Mouse (Mus musculus) forebrain, embryonic 16.5 days (tissue): ENCODE data around the gene Mamld1. TPM values are rescaled to one million over a fixed set of nuclear protein-coding genes. Genes with fewer than 3 reads are reported as not detected.
"Not testable (repeated sequence)": the region's sequence is repeated elsewhere in the genome, so short reads cannot be mapped to it uniquely, and the experiment has no call there.

Experiments used
- ATAC-seq: fragments of 200-750 bp; cut with Nextera tagmentation; 2 replicates; pipeline ENCODE4 v1.8.0; 2017; ENCODE audit warnings: mild to moderate bottlenecking, moderate library complexity
- H3K27ac ChIP-seq: fragments of 300-500 bp; sonication (generic); 2 replicates; pipeline ENCODE4 v1.5.1; 2014; ENCODE audit warnings: low read length, control low read depth
- H3K27me3 ChIP-seq: fragments of 300-500 bp; sonication (generic); replicated peaks from 2 replicates; pipeline ENCODE4 v1.6.1; 2014; ENCODE audit warnings: low read length; ENCODE audit not compliant: control insufficient read depth, insufficient read depth
- H3K36me3 ChIP-seq: fragments of 300-500 bp; sonication (generic); 2 replicates; pipeline ENCODE4 v1.6.1; 2014; ENCODE audit not compliant: control insufficient read depth, insufficient read depth
- H3K4me1 ChIP-seq: fragments of 300-500 bp; sonication (generic); replicated peaks from 2 replicates; pipeline ENCODE4 v1.6.1; 2014; ENCODE audit warnings: low read length; ENCODE audit not compliant: control insufficient read depth, insufficient read depth
- H3K4me2 ChIP-seq: fragments of 300-500 bp; sonication (generic); 2 replicates; pipeline ENCODE4 v1.6.1; 2014; ENCODE audit warnings: mild to moderate bottlenecking, low read length, control low read depth
- H3K4me3 ChIP-seq: fragments of 300-500 bp; sonication (generic); replicated peaks from 2 replicates; pipeline ENCODE4 v1.5.1; 2014; ENCODE audit warnings: mild to moderate bottlenecking, low read length, control low read depth
- H3K9ac ChIP-seq: fragments of 300-500 bp; sonication (generic); replicated peaks from 2 replicates; pipeline ENCODE4 v1.6.1; 2014; ENCODE audit warnings: low read depth, low read length, control low read depth
- H3K9me3 ChIP-seq: fragments of 300-500 bp; sonication (generic); 2 replicates; pipeline ENCODE4 v1.6.1; 2016; ENCODE audit warnings: low read length; ENCODE audit not compliant: control insufficient read depth
- WGBS: fragments of 180-500 bp; shearing (Covaris S2); extraction: QIAGEN DNeasy Blood & Tissue Kit; methylation state at CpG from one replicate; pipeline ENCODE4 v1.1.7; 2014; 5-methylcytosine and 5-hydroxymethylcytosine counted together
- polyA plus RNA-seq: library from polyadenylated mRNA; unstranded; fragments of >200 nt; fragmentation: Nextera tagmentation; extraction: Ambion mirVana; gene quantifications from 2 replicates; pipeline ENCODE4 v1.2.1, GENCODE M21; 2015

Gene Mamld1
- polyA plus RNA-seq: 4.5 and 5.4 TPM in 2 replicates

DNA sequence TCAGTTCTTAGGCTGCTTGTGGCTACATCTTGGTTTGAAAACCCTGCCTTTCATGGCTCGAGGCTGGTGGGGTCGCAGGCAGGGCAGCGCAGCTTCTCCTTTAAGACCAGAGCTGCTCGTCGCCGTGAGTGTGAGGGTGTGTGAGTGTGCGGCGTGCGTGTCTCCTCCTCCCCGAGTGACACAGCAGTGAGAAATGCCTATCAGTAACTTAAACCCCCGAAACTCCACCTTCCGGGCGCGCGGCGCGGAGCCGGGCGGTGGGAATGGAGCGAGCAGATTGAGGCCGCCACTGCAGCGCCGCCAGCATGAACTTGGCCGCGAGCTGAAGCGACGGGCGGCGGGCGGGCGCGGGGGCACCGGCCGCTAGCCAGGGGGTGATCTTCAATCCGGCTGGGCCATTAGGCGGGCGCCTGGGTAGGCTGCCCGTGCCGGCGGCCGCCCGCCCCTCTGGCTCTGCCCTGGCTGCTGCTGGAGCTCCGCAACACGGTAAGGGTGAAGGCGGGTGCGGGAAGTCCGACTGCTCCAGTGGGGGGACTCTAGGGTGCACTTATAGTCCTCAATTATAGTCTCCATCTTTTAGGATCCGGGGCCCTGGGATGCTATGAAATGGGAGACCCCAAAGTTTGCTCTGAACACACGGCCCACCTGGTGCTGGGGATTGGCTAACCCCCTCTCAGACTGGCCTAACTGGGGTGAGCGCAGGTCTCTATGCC is at the start of gene Mamld1:
Mamld1 (plus strand) TSS at position 393 of the 713 bp plus-strand sequence.
- 0 out of 2 replicates have a peak, but pooled peaks cover 4% of the 10 kb centered on the region for H3K4me1 ChIP-seq
- H3K4me2 ChIP-seq: peak within 1 kb of the TSS; percentile 61
- no peaks in the 10 kb centered on the region for H3K27me3 ChIP-seq
- H3K4me3 ChIP-seq: peak within 1 kb of the TSS; percentile 56
- WGBS: 12% methylated on average over 48 of the region's 50 CpGs
- peak; percentile 79 for ATAC-seq
- no peaks in the 10 kb centered on the region for H3K36me3 ChIP-seq
- H3K27ac ChIP-seq: peak within 1 kb of the TSS; percentile 84
- H3K9ac ChIP-seq: peak within 1 kb of the TSS; percentile 68
- H3K9me3 ChIP-seq: no peaks in the 10 kb centered on the region

DNA sequence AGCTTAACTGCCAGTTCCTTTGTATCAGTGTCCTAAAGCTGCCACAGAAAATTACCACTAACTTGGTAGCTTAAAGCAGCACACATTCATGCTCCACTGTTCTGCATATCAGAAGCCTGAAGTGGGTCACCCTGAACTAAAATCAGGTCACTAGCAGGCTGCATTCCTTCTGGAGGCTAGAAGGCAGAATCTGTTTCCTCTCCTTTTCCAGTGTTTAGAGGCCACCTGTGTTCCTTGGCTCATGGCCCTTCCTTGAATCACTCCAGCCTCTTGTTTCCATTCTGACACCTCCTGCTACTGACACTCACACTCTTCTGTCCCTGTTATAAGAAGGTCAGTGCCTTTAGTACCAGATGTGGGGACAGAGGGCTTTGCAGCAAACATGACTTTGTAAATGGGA is 25.3 kb upstream of the Mamld1 start:
- Histone ChIP-seq H3K4me1 (no peaks in the 10 kb centered on the region), H3K9me3 (no peaks in the 10 kb centered on the region), H3K27me3 (no peaks in the 10 kb centered on the region), H3K27ac (no peak overlapping the region), H3K9ac (no peak overlapping the region), H3K36me3 (no peaks in the 10 kb centered on the region), H3K4me2 (no peak overlapping the region), H3K4me3 (no peak overlapping the region)
- no peak for ATAC-seq

DNA sequence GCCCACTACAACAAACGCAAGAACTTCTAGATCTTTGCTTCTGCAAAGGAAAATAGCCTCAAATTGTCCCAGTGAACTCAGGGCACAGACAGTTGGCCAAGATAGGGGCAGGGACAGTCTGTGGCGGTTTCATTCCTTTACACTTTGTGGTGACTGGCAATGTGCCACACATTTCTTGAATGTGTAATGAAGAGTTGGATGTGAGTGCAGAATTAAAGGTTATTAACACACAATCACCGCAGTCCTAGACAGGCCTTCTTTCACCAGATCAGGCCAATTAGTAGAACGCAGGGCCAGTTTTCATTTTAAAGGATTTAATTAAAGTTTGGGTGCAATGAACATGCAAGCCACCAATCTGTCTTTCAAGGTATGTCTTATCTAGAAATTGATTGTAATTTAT is 22.0 kb upstream of the Mamld1 start:
- no peak overlapping the region for H3K4me3 ChIP-seq
- ATAC-seq: no peak
- WGBS: 37% methylated on average over 4 of the region's 4 CpGs

DNA sequence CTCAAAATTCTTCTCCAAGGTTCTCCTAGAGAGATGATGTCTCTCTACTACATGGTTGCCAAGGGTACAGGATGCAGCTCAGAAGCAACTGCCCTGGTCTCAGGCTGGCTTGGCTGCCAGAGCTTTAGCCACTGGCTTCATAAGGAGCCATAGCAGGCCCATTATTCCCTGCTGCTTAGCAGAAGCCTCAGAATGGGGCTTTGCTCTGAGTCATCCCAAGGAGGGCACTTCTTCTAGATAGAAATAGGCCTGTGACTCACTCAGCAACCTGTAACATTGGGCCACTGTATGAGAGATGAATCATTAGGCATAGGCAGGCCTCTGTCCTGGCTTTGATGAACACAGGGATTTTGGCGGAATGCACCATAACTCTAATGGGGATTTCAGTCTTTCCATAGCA is 21.1 kb upstream of the Mamld1 start:
- not testable (repeated sequence) for H3K9ac ChIP-seq, H3K4me2 ChIP-seq, H3K27ac ChIP-seq, H3K27me3 ChIP-seq, ATAC-seq, H3K4me1 ChIP-seq, H3K9me3 ChIP-seq, H3K4me3 ChIP-seq, H3K36me3 ChIP-seq
- WGBS: 89% methylated on average over 1 of the region's 1 CpGs

More for the DNA sequence above, 22.0 kb upstream of the Mamld1 start:
- no peak overlapping the region for H3K27ac ChIP-seq
- no peaks in the 10 kb centered on the region for H3K36me3 ChIP-seq
- no peaks in the 10 kb centered on the region for H3K27me3 ChIP-seq
- no peak overlapping the region for H3K9ac ChIP-seq
- no peaks in the 10 kb centered on the region for H3K9me3 ChIP-seq
- no peak overlapping the region for H3K4me2 ChIP-seq
- H3K4me1 ChIP-seq: no peaks in the 10 kb centered on the region

DNA sequence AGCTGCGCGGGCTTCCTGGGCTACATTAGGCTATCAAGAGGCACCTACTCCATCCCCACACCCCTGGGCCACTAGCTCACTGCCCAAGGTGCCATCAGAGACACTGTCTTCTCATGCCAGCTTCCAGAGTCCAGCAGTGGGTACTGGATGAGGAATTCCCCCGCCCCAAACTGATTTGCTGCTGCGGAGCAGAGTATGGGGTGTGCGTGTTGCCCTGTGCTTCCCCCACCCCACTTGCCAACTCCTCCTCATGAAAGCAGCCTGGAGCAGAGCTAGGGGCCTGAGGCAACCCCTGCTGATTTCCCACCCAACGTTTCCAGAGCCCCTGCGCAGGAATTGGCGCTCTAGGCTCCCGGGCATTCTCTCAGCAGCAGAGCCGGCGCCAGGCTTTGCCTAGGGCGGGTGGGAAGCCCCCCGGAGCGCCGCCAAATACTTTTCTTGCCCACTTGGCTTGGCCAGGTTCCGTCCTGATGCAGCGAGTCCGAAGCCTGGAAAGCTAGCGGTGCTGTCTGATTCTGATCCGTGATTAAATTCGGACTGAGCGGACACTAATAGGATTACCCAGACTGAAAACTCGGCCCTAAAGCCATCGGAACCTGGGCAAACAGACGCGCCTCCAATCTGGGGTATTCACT is 738 bp downstream of the Mamld1 start:
- no peaks in the 10 kb centered on the region for H3K36me3 ChIP-seq
- H3K4me3 ChIP-seq: peak overlapping the region; percentile 56
- H3K9ac ChIP-seq: peak overlapping the region; percentile 68
- H3K9me3 ChIP-seq: no peaks in the 10 kb centered on the region
- no peaks in the 10 kb centered on the region for H3K27me3 ChIP-seq
- H3K4me2 ChIP-seq: peak overlapping the region; percentile 61
- 0 out of 2 replicates have a peak, but pooled peaks cover 4% of the 10 kb centered on the region for H3K4me1 ChIP-seq
- ATAC-seq: peak; percentile 9
- WGBS: 15% methylated on average over 26 of the region's 26 CpGs
- H3K27ac ChIP-seq: peak overlapping the region; percentile 84

DNA sequence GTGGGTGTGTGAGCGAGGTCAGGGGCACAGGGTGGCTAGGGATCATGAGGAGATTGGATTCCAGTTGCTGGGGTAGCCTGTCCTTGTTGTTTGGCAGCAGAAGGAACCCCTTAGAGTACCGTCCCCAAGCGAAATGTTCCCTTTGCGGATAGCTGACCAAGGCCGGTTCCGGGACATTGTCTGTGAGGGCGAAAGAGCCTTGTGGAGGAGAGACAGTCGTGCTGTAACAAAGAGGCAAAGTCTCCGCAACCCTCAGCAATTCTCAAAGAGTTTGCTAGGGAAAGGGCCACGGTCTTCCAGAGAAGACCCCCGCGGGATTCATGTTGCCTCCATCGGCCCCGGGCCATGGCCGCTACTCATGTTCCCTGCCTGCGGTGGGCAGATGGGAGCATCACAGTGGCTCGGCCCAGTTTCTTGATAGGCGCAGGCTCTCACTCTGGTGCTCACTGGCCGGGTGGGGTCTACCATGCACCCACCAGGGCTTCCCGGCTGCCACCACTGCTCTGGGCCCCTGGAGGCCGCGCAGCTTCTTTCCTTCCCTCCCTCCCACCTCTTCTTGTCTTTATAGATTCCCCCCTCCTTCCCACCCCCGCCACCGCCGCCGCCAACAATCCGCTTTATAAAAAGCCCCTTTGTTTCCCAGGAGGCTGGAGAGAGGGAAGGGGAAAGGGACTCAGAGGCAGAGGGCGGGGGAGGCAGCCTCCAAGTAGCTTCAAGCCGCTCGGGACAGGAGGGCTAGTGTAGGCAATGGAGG is 1.5 kb downstream of the Mamld1 start:
- Histone ChIP-seq H3K27ac (peak overlapping the region; percentile 84), H3K9ac (peak overlapping the region; percentile 68), H3K27me3 (no peaks in the 10 kb centered on the region), H3K36me3 (no peaks in the 10 kb centered on the region), H3K4me1 (0 out of 2 replicates have a peak, but pooled peaks cover 4% of the 10 kb centered on the region), H3K9me3 (no peaks in the 10 kb centered on the region), H3K4me2 (peak overlapping the region; percentile 61), H3K4me3 (peak overlapping the region; percentile 56)
- 18% methylated on average over 30 of the region's 30 CpGs for WGBS
- peak; percentile 66 for ATAC-seq

DNA sequence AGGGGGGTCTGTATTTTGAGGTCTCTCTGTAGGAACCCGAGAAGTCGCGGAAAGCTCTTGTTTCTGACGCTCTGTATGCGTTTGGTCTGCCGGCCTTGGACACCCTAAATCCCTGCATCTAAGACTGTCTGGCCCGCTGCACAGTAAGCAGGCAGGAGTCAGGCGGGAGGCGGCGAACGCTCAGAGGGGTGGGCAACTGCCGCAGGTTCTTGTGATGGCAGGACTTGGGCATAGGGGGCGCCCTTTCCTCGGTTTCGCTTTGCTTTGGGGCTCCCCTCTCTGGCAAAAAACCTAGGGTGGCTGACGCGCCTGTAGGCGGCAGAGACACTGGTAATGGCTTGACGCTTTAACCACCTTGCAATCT is 2.0 kb downstream of the Mamld1 start:
- WGBS: 31% methylated on average over 18 of the region's 19 CpGs

DNA sequence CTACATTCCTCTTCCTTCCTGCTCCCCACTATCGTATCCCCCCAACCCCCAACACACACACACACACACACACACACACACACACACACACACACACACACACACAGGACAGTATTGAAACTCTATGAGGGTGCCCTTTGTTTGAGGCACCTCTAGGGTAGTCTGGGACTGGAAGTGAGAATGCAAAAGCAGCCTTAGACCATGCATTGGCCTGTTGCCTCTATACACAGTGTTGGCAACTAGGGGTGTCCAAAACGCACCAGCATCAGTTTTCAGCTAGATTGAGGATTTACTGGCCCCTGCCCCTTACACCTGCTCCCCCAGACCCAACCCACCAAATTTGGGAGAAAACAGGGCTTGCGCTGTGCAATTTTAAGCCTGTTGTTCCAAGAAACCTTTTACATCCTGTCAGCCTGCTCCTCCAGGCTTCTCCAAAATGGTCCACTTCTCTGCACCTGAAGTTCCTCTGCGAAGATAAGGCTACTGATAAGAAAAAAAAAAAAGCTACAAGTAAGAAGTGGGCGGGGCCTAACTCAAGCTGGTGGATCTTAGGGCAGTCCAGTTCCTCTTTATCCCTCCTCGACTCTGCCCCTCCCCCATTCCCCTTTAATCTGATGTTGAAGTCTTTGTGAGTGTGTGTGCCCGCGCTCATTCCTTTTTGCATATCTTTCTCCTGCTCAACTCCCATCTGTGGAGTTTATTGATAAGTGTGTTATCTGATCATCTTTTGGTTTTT is 2.6 kb downstream of the Mamld1 start:
- peak; percentile 37 for ATAC-seq
- no peak overlapping the region for H3K9ac ChIP-seq

More for the DNA sequence above, 2.0 kb downstream of the Mamld1 start:
- ATAC-seq: peak; percentile 67
- H3K4me2 ChIP-seq: peak overlapping the region; percentile 61
- no peaks in the 10 kb centered on the region for H3K9me3 ChIP-seq
- H3K27ac ChIP-seq: peak overlapping the region; percentile 84
- no peaks in the 10 kb centered on the region for H3K27me3 ChIP-seq
- H3K9ac ChIP-seq: peak overlapping the region; percentile 68
- H3K4me3 ChIP-seq: peak overlapping the region; percentile 56
- H3K36me3 ChIP-seq: no peaks in the 10 kb centered on the region
- H3K4me1 ChIP-seq: 0 out of 2 replicates have a peak, but pooled peaks cover 6% of the 10 kb centered on the region

More for the DNA sequence above, 2.6 kb downstream of the Mamld1 start:
- H3K4me2 ChIP-seq: peak overlapping the region; percentile 61
- peak overlapping the region; percentile 84 for H3K27ac ChIP-seq
- H3K36me3 ChIP-seq: no peaks in the 10 kb centered on the region
- WGBS: 23% methylated on average over 8 of the region's 8 CpGs
- H3K9me3 ChIP-seq: no peaks in the 10 kb centered on the region
- H3K27me3 ChIP-seq: no peaks in the 10 kb centered on the region
- 0 out of 2 replicates have a peak, but pooled peaks cover 7% of the 10 kb centered on the region for H3K4me1 ChIP-seq
- peak overlapping the region; percentile 56 for H3K4me3 ChIP-seq
